Mouse (Mus musculus): ENCODE results near the gene Sfmbt1.

Gene Sfmbt1

GRCm38 (mm10) chr14:30714799-30715617 lies at the start of gene Sfmbt1:
Gene Sfmbt1 (plus strand): TSS chr14:30714849.
- peak in 1 of 2 experiments; percentile 61 for DNase-seq (ENCODE audit: low spot score in 2 of 2)

- no peak for DNase-seq (ENCODE audit: low spot score in 2 of 2)
Measured at GRCm38 (mm10) chr14:30666061-30666460, 48.6 kb upstream of the Sfmbt1 start.

GRCm38 (mm10) chr14:30666604-30667003 lies 48.0 kb upstream of the Sfmbt1 start:
- DNase-seq (ENCODE audit: low spot score in 2 of 2) = no peak

GRCm38 (mm10) chr14:30670161-30670560 lies 44.5 kb upstream of the Sfmbt1 start:
- DNase-seq (ENCODE audit: low spot score in 2 of 2) = no peak

GRCm38 (mm10) chr14:30671095-30671985 lies 43.3 kb upstream of the Sfmbt1 start:
- DNase-seq (ENCODE audit: low spot score in 2 of 2) = no peak

- DNase-seq (ENCODE audit: low spot score in 2 of 2) = peak; percentile 78 to 88
Measured at GRCm38 (mm10) chr14:30671986-30672312, 42.7 kb upstream of the Sfmbt1 start.

- DNase-seq (ENCODE audit: low spot score in 2 of 2) = no peak
Measured at GRCm38 (mm10) chr14:30674947-30675346, 39.7 kb upstream of the Sfmbt1 start.

GRCm38 (mm10) chr14:30682131-30682530 lies 32.5 kb upstream of the Sfmbt1 start:
- DNase-seq (ENCODE audit: low spot score in 2 of 2) = no peak

GRCm38 (mm10) chr14:30690685-30691084 lies 24.0 kb upstream of the Sfmbt1 start:
- DNase-seq (ENCODE audit: low spot score in 2 of 2) = no peak

- no peak for DNase-seq (ENCODE audit: low spot score in 2 of 2)
Measured at GRCm38 (mm10) chr14:30692439-30692838, 22.2 kb upstream of the Sfmbt1 start.

GRCm38 (mm10) chr14:30694786-30695185 lies 19.9 kb upstream of the Sfmbt1 start:
- DNase-seq (ENCODE audit: low spot score in 2 of 2) = no peak

GRCm38 (mm10) chr14:30695609-30696008 lies 19.0 kb upstream of the Sfmbt1 start:
- DNase-seq (ENCODE audit: low spot score in 2 of 2) = peak; percentile 46 to 75

GRCm38 (mm10) chr14:30697407-30698052 lies 17.1 kb upstream of the Sfmbt1 start:
- DNase-seq (ENCODE audit: low spot score in 2 of 2) = no peak

- DNase-seq (ENCODE audit: low spot score in 2 of 2) = peak in 1 of 2 experiments; percentile 36
Measured at GRCm38 (mm10) chr14:30699656-30700055, 15.0 kb upstream of the Sfmbt1 start.

GRCm38 (mm10) chr14:30702512-30702911 lies 12.1 kb upstream of the Sfmbt1 start:
- DNase-seq (ENCODE audit: low spot score in 2 of 2) = no peak

- no peak for DNase-seq (ENCODE audit: low spot score in 2 of 2)
Measured at GRCm38 (mm10) chr14:30703079-30703478, 11.6 kb upstream of the Sfmbt1 start.

- no peak for DNase-seq (ENCODE audit: low spot score in 2 of 2)
Measured at GRCm38 (mm10) chr14:30704098-30704855, 10.4 kb upstream of the Sfmbt1 start.

GRCm38 (mm10) chr14:30711892-30712291 lies 2.8 kb upstream of the Sfmbt1 start:
- no peak for DNase-seq (ENCODE audit: low spot score in 2 of 2)

GRCm38 (mm10) chr14:30713769-30714168 lies 880 bp upstream of the Sfmbt1 start:
- DNase-seq (ENCODE audit: low spot score in 2 of 2) = no peak

GRCm38 (mm10) chr14:30715618-30716050 lies 985 bp downstream of the Sfmbt1 start:
- peak; percentile 32 to 81 for DNase-seq (ENCODE audit: low spot score in 2 of 2)

Data from cerebellum, postnatal 4 days (tissue).